Mouse (Mus musculus) embryonic facial prominence, embryonic 11.5 days (tissue): Measurements from ENCODE around the gene Drg1. TPM values are rescaled to one million over a fixed set of nuclear protein-coding genes. Genes with fewer than 3 reads are reported as not detected.
A peak's percentile ranks its signal among the peaks of the same experiment; 100 is the strongest.

Experiments
- ATAC-seq: fragments of 200-750 bp; cut with Nextera tagmentation; replicated peaks from 2 replicates; pipeline ENCODE4 v1.8.0; 2017; ENCODE audit warnings: low read depth; ENCODE audit not compliant: insufficient number of reproducible peaks, low FRiP score, low TSS enrichment
- DNase-seq: peaks from one replicate; pipeline ENCODE4 v3.0.0-alpha.2; 2015; ENCODE audit warnings: low spot score
- H3K27ac ChIP-seq: fragments of 300-500 bp; sonication (generic); replicated peaks from 2 replicates; pipeline ENCODE4 v1.5.1; 2014; ENCODE audit warnings: mild to moderate bottlenecking, low read depth, low read length, control low read depth
- H3K27me3 ChIP-seq: fragments of 300-500 bp; sonication (generic); 2 replicates; pipeline ENCODE4 v1.6.1; 2014; ENCODE audit warnings: mild to moderate bottlenecking, low read length, moderate library complexity, mixed read lengths; ENCODE audit not compliant: control insufficient read depth, insufficient read depth
- H3K36me3 ChIP-seq: fragments of 300-500 bp; sonication (generic); replicated peaks from 2 replicates; pipeline ENCODE4 v1.6.1; 2014; ENCODE audit warnings: low read depth, mild to moderate bottlenecking, low read length, moderate library complexity, mixed read lengths; ENCODE audit not compliant: control insufficient read depth, insufficient read depth
- H3K4me1 ChIP-seq: fragments of 300-500 bp; sonication (generic); 2 replicates; pipeline ENCODE4 v1.6.1; 2014; ENCODE audit warnings: low read length, mixed read lengths; ENCODE audit not compliant: control insufficient read depth, insufficient read depth
- H3K4me2 ChIP-seq: fragments of 300-500 bp; sonication (generic); 2 replicates; pipeline ENCODE4 v1.6.1; 2014; ENCODE audit warnings: low read depth, mild to moderate bottlenecking, control low read depth, low read length, moderate library complexity
- H3K4me3 ChIP-seq: fragments of 300-500 bp; sonication (generic); 2 replicates; pipeline ENCODE4 v1.5.1; 2014; ENCODE audit warnings: low read depth, low read length, control low read depth
- H3K9ac ChIP-seq: fragments of 300-500 bp; sonication (generic); replicated peaks from 2 replicates; pipeline ENCODE4 v1.6.1; 2014; ENCODE audit warnings: mild to moderate bottlenecking, control low read depth, low read length
- H3K9me3 ChIP-seq: fragments of 300-500 bp; sonication (generic); replicated peaks from 2 replicates; pipeline ENCODE4 v1.6.1; 2016; ENCODE audit warnings: mild to moderate bottlenecking, low read length, inconsistent platforms, mixed read lengths; ENCODE audit not compliant: control insufficient read depth
- WGBS: fragments of 180-500 bp; shearing (Covaris S2); extraction: QIAGEN DNeasy Blood & Tissue Kit; methylation state at CpG from one replicate; pipeline ENCODE4 v1.1.7; 2014; 5-methylcytosine and 5-hydroxymethylcytosine counted together
- polyA plus RNA-seq: library from polyadenylated mRNA; unstranded; fragments of >200 nt; fragmentation: Nextera tagmentation; extraction: Ambion mirVana; gene quantifications from 2 replicates; pipeline ENCODE4 v1.2.1, GENCODE M21; 2014

Gene Drg1
- polyA plus RNA-seq, 1 experiment from 2014 or later = 294 TPM

GRCm38 (mm10) chr11:3305821-3306220 lies 39.6 kb upstream of the Drg1 start:
- no peak overlapping the region for H3K27ac ChIP-seq
- no peaks in the 10 kb centered on the region for H3K4me1 ChIP-seq
- H3K27me3 ChIP-seq = no peaks in the 10 kb centered on the region
- H3K9me3 ChIP-seq = no peaks in the 10 kb centered on the region
- DNase-seq = no peak
- WGBS = 95% methylated on average over 4 of the region's 4 CpGs
- no peak overlapping the region for H3K9ac ChIP-seq
- no peak overlapping the region for H3K4me2 ChIP-seq
- H3K36me3 ChIP-seq = peaks cover 47% of the 10 kb centered on the region
- no peak for ATAC-seq
- no peak overlapping the region for H3K4me3 ChIP-seq

DNA sequence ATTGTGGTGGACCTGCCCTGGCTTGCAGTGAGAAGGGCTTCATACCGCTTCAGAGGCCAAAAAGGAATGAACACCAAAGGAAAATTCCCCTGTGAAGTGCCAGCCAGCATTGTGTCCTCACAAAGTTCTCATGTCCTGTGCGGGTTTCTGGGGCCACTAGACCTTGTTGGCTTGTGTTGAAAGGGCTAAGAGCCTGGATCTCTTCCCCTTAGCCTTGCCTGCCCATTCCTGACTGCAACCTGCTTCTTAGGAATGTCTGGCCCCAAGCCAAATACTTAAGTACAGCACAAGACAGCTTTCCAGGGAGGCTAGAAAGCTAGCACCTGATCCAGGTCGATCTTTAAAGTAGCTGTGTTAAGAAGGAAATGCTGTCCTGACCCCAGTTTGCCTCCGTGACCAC lies 36.6 kb upstream of the Drg1 start:
- Histone ChIP-seq H3K4me1 (no peaks in the 10 kb centered on the region), H3K9ac (no peak overlapping the region), H3K4me2 (no peak overlapping the region), H3K27ac (no peak overlapping the region), H3K4me3 (no peak overlapping the region), H3K36me3 (peaks cover 48% of the 10 kb centered on the region), H3K9me3 (no peaks in the 10 kb centered on the region), H3K27me3 (no peaks in the 10 kb centered on the region)
- no peak for ATAC-seq
- DNase-seq = no peak
- 80% methylated on average over 4 of the region's 4 CpGs for WGBS

- Histone ChIP-seq H3K9me3 (no peaks in the 10 kb centered on the region), H3K4me3 (no peak overlapping the region), H3K4me2 (no peak overlapping the region), H3K4me1 (no peaks in the 10 kb centered on the region), H3K36me3 (peaks cover 46% of the 10 kb centered on the region), H3K27ac (no peak overlapping the region), H3K27me3 (no peaks in the 10 kb centered on the region), H3K9ac (no peak overlapping the region)
- ATAC-seq (no peak), DNase-seq (no peak)
- 92% methylated on average over 4 of the region's 4 CpGs for WGBS
Measured at GRCm38 (mm10) chr11:3302385-3302784, 36.2 kb upstream of the Drg1 start.

DNA sequence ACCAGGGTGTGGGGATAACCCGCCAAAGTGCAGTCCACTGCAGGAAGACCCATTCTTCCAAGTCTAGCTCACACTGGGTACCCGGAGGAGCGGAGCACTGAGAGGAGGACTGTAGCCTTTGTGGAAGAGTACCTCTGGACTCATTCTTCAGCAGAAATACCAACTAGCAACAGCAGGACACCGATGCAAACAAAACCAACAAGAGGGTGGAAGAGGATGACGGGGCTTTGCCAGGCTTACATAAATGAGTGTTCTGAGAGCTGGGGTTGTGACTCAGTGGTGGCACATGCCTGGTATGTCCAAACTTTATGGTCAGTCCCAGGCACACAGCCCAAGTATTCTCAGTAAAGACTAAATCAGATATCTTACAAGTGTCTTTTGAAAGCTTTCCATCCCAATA lies 34.9 kb upstream of the Drg1 start:
- Histone ChIP-seq H3K36me3 (peaks cover 43% of the 10 kb centered on the region), H3K9me3 (no peaks in the 10 kb centered on the region), H3K27ac (no peak overlapping the region), H3K27me3 (no peaks in the 10 kb centered on the region), H3K4me1 (no peaks in the 10 kb centered on the region), H3K4me2 (no peak overlapping the region), H3K9ac (no peak overlapping the region), H3K4me3 (no peak overlapping the region)
- DNase-seq (no peak), ATAC-seq (no peak)
- 95% methylated on average over 5 of the region's 5 CpGs for WGBS

- DNase-seq (no peak), ATAC-seq (no peak)
- H3K9ac ChIP-seq = no peak overlapping the region
- H3K4me2 ChIP-seq = no peak overlapping the region
- H3K27ac ChIP-seq = no peak overlapping the region
- WGBS = 95% methylated on average over 14 of the region's 14 CpGs
- no peak overlapping the region for H3K4me3 ChIP-seq
- H3K36me3 ChIP-seq = peaks cover 41% of the 10 kb centered on the region
- peaks cover under 1% of the 10 kb centered on the region; the same call in 1 of the 2 replicates for H3K4me1 ChIP-seq
- H3K9me3 ChIP-seq = no peaks in the 10 kb centered on the region
- no peaks in the 10 kb centered on the region for H3K27me3 ChIP-seq
Measured at GRCm38 (mm10) chr11:3298813-3299185, 32.6 kb upstream of the Drg1 start.

DNA sequence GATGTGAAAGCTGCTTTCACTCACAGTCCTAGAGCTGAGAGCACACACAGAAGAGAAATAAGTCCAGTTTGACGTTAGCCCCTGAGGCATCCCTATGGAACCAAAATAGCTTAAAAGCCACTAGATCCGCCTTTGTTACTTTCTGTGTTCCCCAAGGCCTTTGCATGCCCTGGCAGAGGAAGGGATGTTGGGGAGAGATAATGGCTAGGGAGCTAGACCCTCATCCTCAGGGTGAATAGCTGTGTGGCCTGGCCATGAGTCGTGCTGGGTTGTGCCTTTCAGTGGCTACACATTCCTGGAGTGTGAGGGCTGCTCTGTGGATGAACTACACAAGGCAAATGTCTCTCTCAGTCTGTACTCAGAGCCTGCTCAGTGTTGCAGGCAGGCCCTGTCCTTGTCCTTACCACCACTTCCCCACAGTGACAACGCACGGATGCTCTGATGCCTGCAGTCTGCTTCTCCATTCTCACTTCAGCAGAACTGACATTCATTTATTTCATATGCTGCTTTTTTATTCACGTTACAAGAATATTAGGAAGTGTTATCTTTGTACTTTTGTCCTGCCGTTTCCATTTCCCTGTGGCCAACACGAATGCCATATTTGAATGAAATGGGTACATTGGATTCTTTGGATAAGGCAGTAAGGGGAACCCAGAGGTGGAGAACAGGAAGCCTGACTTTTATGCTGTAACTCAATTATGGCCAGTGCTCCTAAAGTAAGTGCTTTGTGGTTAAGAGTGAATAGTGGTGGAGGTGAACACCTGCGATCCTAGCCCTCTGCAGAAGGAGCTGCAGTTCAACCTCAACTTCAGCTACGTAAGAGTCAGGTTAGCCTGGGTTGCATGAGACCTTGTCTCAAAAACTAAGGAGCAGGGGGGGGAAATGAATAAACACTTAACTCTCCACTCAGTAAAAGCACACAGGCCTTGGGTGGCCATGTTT lies 31.9 kb upstream of the Drg1 start:
- Histone ChIP-seq H3K27me3 (no peaks in the 10 kb centered on the region), H3K36me3 (peaks cover 44% of the 10 kb centered on the region), H3K27ac (no peak overlapping the region), H3K4me2 (no peak overlapping the region), H3K4me1 (peaks cover 5% of the 10 kb centered on the region), H3K4me3 (no peak overlapping the region), H3K9me3 (no peaks in the 10 kb centered on the region), H3K9ac (no peak overlapping the region)
- WGBS = 87% methylated on average over 10 of the region's 10 CpGs
- DNase-seq (no peak), ATAC-seq (no peak)

GRCm38 (mm10) chr11:3296056-3296455 lies 29.8 kb upstream of the Drg1 start:
- Histone ChIP-seq H3K27ac (no peak overlapping the region), H3K9ac (no peak overlapping the region), H3K36me3 (peaks cover 44% of the 10 kb centered on the region), H3K4me2 (no peak overlapping the region), H3K4me3 (no peak overlapping the region), H3K9me3 (no peaks in the 10 kb centered on the region), H3K27me3 (no peaks in the 10 kb centered on the region), H3K4me1 (peaks cover 5% of the 10 kb centered on the region)
- DNase-seq = no peak
- 74% methylated on average over 5 of the region's 5 CpGs for WGBS
- no peak for ATAC-seq

DNA sequence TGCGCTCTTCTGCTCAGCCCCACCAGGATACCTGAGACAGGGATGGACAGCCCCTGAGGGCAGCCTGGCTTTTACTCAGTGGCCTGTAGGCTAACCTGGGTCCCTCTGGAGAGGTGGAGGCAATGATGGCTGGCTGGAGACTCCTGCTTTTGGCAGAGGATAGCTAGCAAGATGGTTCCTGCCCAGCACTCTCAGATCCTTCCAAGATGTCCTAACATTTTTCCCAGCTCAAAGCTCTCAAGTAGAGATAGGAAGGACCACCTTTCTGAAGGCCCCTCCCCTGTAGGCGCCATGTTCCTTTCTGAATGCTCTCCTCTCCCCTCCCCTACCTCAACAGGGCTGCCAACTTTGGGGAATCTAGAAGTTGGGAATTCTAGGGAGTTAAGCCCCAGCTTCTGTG lies 28.4 kb upstream of the Drg1 start:
- peaks cover 35% of the 10 kb centered on the region for H3K36me3 ChIP-seq
- H3K4me2 ChIP-seq = peak overlapping the region; percentile 98; the same call in 1 of the 2 replicates

More for the DNA sequence above, 28.4 kb upstream of the Drg1 start:
- DNase-seq (no peak), ATAC-seq (no peak)
- no peak overlapping the region for H3K27ac ChIP-seq
- H3K4me3 ChIP-seq = no peak overlapping the region
- no peaks in the 10 kb centered on the region for H3K9me3 ChIP-seq
- peaks cover 5% of the 10 kb centered on the region for H3K4me1 ChIP-seq
- 78% methylated on average over 2 of the region's 2 CpGs for WGBS
- H3K9ac ChIP-seq = no peak overlapping the region
- no peaks in the 10 kb centered on the region for H3K27me3 ChIP-seq
